Mouse (Mus musculus): ENCODE measurements around the gene Zeb2.
A peak's percentile ranks its signal among the peaks of the same experiment; 100 is the strongest.

Zeb2 gene

DNA sequence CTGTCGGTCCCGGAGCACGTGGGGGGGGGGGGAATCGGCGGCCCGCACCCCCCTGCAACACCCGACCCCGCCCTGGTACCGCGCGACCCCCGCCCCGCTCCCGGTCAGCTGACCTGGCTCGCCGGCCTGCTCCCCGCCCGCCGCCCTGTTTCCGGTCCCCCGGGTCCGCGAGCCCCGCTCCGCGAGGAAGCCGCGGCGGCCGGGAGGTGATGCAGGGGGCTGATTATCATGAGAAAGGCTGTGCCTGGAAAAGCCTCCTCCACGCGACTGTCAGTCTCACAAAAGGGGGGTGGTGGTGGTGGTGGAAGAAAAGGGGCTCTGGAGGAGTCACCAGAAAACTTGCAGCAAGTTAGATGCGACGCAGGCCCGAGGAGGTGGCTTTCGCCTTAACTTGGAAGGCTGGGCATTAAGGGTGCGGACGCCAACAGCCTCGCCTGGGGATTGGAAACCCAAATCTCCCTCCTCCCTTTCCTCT is at the start of gene Zeb2:
Gene Zeb2, minus strand, starts transcription at position 309 of the 475 bp plus-strand sequence.
- peak; percentile 20 to 33 for DNase-seq (ENCODE audit: low spot score in 2 of 2)

GRCm38 (mm10) chr2:45158785-45159184 is 41.6 kb upstream of the Zeb2 start:
- no peak for DNase-seq (ENCODE audit: low spot score in 2 of 2)

- no peak for DNase-seq (ENCODE audit: low spot score in 2 of 2)
These were observed 41.2 kb upstream of the Zeb2 start for GRCm38 (mm10) chr2:45158351-45158782.

GRCm38 (mm10) chr2:45153315-45153714 is 36.1 kb upstream of the Zeb2 start:
- DNase-seq (ENCODE audit: low spot score in 2 of 2): no peak

- peak in 1 of 2 experiments; percentile 2 for DNase-seq (ENCODE audit: low spot score in 2 of 2)
These were observed 26.0 kb upstream of the Zeb2 start for GRCm38 (mm10) chr2:45143162-45143561.

- DNase-seq (ENCODE audit: low spot score in 2 of 2): no peak
These were observed 21.7 kb upstream of the Zeb2 start for GRCm38 (mm10) chr2:45138906-45139305.

DNA sequence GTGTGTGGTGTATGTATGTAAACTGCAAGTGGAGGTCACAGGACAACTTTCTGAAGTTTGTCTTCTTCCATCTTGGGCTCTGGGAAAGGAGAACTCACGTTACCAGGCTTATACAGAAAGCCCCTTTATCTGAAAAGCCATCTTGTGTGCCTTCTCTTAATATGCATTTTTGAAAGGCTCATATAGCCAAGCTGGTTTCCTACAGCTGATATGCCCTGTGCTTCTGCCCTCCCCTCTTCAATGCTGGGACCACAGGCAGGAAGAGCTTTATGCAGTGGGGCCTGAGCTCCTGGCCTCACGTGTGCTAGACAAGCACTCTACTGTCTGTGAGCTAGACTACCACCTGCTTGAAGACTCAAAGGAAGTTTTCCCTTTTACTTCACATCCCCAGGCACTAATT is 19.6 kb upstream of the Zeb2 start:
- DNase-seq (ENCODE audit: low spot score in 2 of 2): no peak

DNA sequence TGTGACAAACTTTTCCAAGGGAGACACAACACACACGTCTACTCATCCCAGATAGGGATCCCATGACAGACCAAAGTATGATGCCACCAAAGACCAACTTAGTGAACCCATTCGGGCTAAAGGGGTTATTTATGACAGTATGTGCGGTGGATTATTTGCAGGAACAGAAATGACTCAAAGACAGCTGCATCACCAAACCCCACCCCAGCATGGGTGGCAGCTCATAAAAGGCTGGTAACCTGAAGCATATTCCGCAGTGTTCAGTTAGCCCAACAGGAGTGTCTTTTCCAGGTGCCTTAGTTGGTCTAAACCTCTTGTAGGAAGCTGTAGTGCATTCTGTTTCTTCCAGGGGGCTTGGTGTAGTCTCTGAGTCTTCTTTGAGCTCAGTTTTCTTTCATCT is 16.0 kb upstream of the Zeb2 start:
- DNase-seq (ENCODE audit: low spot score in 2 of 2): no peak

DNA sequence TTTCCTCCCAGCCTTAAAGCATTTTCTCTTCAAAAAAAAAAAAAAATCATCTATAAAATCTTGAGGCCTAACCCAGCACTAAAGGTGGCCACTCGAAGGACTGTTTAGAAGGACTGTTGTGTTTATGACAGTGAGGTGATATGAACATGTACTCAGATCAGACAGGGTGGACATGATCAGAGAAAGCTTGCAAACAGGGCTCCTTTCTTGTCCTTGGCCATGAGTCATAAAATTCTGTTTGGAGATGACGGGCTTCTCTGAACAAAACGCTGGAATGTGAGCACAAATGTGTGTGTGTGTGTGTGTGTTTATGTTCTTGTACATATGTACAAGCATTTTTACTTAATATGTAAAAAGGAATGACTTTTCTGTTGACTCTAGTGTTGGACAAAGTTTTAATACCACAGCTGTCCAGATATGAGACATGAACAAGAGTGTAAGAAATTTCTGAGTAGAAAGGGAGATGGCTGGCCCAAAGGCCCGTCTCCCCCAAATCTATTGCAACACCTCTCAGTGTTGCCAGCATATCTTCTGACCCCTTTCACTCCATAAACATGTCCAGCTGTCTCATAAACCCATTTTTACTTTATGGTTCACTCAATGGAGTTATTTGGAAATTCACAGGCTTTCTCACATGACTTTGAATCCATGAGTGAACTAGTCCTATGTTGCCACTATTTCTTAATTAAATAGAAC is 13.4 kb upstream of the Zeb2 start:
- no peak for DNase-seq (ENCODE audit: low spot score in 2 of 2)

- DNase-seq (ENCODE audit: low spot score in 2 of 2): no peak
These were observed 12.4 kb upstream of the Zeb2 start for GRCm38 (mm10) chr2:45129556-45129955.

- DNase-seq (ENCODE audit: low spot score in 2 of 2): no peak
These were observed 11.5 kb upstream of the Zeb2 start for GRCm38 (mm10) chr2:45128696-45129095.

- no peak for DNase-seq (ENCODE audit: low spot score in 2 of 2)
These were observed 9.2 kb upstream of the Zeb2 start for GRCm38 (mm10) chr2:45126401-45126800.

DNA sequence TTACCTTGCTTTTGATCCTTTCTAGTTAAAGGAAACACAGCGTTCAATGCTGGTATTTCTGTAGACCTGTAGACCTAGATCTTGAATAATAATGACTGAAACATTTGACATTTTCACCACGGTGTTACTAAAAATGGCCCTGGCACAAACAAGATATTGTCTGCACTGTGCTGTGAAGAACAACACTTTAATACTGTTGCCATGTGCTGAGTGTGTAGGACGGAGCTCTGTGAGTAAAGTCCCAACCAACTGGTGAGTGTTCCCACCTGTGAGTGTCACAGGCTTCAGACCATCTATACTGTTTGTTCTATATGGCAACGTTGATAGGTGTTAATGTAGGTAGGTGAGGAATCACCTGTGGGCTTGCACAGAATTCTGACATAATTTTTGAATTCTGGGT is 8.0 kb upstream of the Zeb2 start:
- no peak for DNase-seq (ENCODE audit: low spot score in 2 of 2)

- no peak for DNase-seq (ENCODE audit: low spot score in 2 of 2)
These were observed 6.3 kb upstream of the Zeb2 start for GRCm38 (mm10) chr2:45123490-45123889.

DNA sequence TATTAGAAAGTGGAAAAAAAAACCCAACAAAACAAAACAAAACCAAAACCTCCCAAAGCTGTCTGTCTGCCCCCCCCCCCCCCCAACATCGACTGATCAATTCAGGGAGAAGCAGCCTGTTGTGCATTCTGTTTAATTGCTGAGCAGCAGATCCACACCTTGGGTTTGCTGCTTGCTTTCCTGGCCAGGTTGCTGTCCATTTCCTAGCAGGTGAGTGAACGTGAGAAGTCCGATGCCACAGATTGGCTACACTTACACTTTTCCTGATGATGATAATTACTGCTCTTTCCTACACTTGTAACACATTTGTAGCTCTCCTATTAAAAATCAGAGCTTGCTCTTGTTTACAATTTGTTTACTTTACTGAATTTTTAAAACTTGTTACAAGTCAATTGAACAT is 926 bp upstream of the Zeb2 start:
- DNase-seq (ENCODE audit: low spot score in 2 of 2): no peak

DNA sequence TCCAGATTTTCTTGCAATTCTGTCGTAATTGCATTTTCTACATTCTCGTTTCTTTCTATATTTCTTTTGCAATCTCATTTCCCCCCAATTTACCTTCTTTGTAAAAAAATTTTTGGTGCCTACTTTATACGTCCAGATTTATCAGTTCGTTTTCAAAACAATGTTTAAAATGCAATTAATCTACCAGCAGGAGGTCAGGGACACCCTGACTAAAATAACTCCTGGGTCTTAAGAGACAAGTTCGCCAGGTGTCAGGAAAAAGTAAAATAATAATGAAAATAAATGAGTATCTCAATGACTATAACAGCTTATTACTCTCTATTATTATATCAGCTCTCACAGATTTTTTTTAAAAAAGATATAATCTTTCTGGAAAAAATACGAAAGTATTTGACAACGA is 397 bp upstream of the Zeb2 start:
- DNase-seq (ENCODE audit: low spot score in 2 of 2): no peak

DNA sequence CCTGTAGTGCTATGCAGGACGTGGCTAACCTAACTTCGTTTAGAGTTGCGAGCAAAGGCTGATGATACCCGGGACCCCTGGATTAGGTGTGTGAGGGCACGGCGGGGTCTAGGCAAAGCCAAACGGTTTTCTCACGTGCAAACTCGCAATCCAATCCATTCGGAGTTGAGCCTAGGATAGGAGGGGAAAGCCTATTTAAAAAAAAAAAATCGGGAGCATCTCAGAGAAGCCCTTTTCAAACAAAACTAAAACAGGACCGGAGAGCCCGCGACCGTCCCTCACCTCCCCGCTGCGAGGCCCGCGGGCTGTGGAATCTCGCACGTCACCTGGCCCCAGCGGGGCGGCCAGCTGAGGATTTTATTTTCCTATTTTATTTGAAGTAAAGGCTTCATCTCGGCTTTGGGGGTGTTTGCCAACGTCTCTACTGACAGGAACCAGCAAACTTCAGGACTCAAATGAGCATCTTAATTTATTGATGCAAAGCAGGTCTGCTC is 617 bp downstream of the Zeb2 start:
- DNase-seq (ENCODE audit: low spot score in 2 of 2): no peak

DNA sequence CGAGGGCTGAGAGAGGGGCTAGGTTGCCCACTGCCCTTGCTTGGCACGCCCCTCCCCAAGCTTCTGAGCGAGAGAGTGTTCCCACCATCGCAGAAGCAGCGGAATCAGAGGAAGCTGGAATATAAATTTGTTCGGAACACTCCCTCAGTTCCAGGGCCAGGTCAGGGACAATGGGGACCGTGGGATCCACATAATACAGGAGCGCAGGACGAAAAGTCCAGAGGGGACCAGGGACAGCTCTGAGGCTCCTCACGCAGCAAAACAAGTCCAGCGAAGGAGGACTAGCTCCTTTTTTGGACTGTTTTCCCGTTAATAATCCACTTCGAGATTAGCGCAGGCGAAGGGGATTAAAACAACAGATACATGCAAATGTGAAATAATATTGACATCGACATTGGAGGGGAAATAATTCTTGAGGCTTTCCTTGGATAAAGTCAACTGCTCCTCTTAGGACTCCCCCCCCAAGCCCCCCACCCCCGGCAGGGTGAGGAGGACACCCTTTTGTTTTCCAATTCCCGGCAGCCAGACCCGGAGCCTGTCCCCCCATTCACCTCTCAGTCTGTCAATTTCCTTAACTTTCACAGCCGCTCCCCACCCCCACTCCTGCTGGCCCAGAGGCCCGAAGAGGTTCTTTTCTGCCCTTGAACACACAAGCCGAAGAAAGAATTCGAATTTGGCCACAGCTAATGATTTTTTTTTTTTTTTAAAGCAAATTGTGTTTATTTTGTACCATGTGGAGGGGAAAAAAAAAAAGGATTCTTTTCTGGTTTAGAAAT is 1.3 kb downstream of the Zeb2 start:
- DNase-seq (ENCODE audit: low spot score in 2 of 2): no peak

- DNase-seq (ENCODE audit: low spot score in 2 of 2): no peak
These were observed 2.0 kb downstream of the Zeb2 start for GRCm38 (mm10) chr2:45115211-45115610.

DNA sequence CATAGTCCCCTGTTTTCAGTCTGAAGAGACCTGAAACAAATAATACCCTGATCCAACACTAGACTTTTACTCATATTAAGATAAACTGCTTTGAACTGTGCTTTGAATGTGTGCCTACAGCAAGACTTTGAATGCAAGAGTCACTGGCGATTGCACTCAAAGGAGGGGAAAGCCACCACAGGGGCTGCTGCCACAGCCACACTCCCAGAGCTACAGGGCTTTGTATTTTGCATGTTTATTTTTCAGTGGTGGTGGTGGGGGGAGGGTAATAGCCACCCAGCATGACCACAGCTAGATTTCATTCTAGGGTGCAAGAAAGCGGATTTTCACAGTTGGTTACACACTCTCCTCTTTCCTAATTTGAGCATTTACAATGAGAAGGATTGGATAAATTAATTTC is 2.6 kb downstream of the Zeb2 start:
- peak in 1 of 2 experiments; percentile 53 for DNase-seq (ENCODE audit: low spot score in 2 of 2)

GRCm38 (mm10) chr2:45113912-45114311 is 3.3 kb downstream of the Zeb2 start:
- DNase-seq (ENCODE audit: low spot score in 2 of 2): no peak

- peak; percentile 34 to 50 for DNase-seq (ENCODE audit: low spot score in 2 of 2)
These were observed 4.1 kb downstream of the Zeb2 start for GRCm38 (mm10) chr2:45112891-45113683.

Data from natural killer cell, adult 2 months (primary cell).